Mouse (Mus musculus) lung, adult 2 months (tissue): ENCODE measurements around the gene Tet3.

ENCODE experiments used
- CTCF ChIP-seq: fragments of 200-500 bp; IDR thresholded peaks from 2 replicates; pipeline ENCODE4 v1.5.1; 2011; ENCODE audit warnings: mild to moderate bottlenecking, low read length, control low read depth; ENCODE audit not compliant: insufficient read depth
- POLR2A ChIP-seq: fragments of 200-500 bp; IDR thresholded peaks from 2 replicates; pipeline ENCODE4 v1.6.1; 2011; ENCODE audit warnings: low read depth, mild to moderate bottlenecking, control low read depth, low read length, borderline replicate concordance; ENCODE audit errors: extremely low read depth

DNA sequence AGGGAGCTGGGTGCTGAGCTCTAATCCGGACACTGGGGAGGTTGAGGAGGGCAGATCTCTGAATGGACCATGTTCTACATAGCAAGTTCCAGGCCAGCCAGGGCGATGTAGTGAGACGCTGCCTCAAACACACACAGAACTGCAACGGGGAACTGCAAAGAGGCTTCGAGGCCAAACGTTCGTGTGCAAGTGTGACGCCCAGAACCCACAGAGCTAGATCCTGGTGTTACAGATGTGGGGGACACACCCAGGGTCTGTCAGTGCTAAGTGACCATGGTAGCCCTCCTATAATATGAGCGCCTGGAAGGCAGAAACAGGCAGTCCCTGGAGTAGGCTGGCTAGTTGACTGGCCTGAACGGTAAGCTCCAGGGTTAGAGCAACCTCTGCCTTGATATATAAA is 101.4 kb downstream of the Tet3 start:
- TF ChIP-seq CTCF (no peak), POLR2A (no peak)
